Mouse (Mus musculus) gastrocnemius, adult 8-10 months (tissue): ENCODE measurements around the gene Plin3. TPM values are rescaled to one million over a fixed set of nuclear protein-coding genes. Genes with fewer than 3 reads are reported as not detected.

Experiments used
- DNase-seq, 2 experiments: peaks; one replicate each; pipeline ENCODE4 v3.0.0; 2022; ENCODE audit warnings: low spot score in 2 of 2
- total RNA-seq, 4 experiments: library from RNA; stranded (reverse); gene quantifications; 2 replicates each; pipeline ENCODE4 v1.2.4; 2022

Plin3 gene
- total RNA-seq, 4 experiments from 2014 or later = 22.9 to 44.8 (median 28.7) TPM

GRCm38 (mm10) chr17:56302363-56302996 lies 9.8 kb upstream of the Plin3 start:
- DNase-seq = no peak

GRCm38 (mm10) chr17:56300186-56300585 lies 7.5 kb upstream of the Plin3 start, which contains the start of gene Arrdc5:
Gene Arrdc5, minus strand, starts transcription at chr17:56300286.
- no peak for DNase-seq

- no peak for DNase-seq
Observed at GRCm38 (mm10) chr17:56298238-56298637, 5.6 kb upstream of the Plin3 start.

- no peak for DNase-seq
Observed at GRCm38 (mm10) chr17:56296201-56296600, 3.5 kb upstream of the Plin3 start.

- DNase-seq = no peak
Observed at GRCm38 (mm10) chr17:56294241-56294640, 1.6 kb upstream of the Plin3 start.

GRCm38 (mm10) chr17:56293291-56293690 lies 618 bp upstream of the Plin3 start:
- no peak for DNase-seq

- DNase-seq = no peak
Observed at GRCm38 (mm10) chr17:56291826-56292475, 722 bp downstream of the Plin3 start.

- DNase-seq = peak; percentile 83 to 86
Observed at GRCm38 (mm10) chr17:56291171-56291511, 1.5 kb downstream of the Plin3 start.

GRCm38 (mm10) chr17:56290388-56291170 lies 2.1 kb downstream of the Plin3 start:
- DNase-seq = peak; percentile 93 to 97

GRCm38 (mm10) chr17:56289371-56290331 lies 3.0 kb downstream of the Plin3 start:
- DNase-seq = no peak

GRCm38 (mm10) chr17:56288866-56289265 lies 3.8 kb downstream of the Plin3 start:
- DNase-seq = no peak

GRCm38 (mm10) chr17:56287830-56288229 lies 4.8 kb downstream of the Plin3 start:
- no peak for DNase-seq

- no peak for DNase-seq
Observed at GRCm38 (mm10) chr17:56285995-56286394, 6.7 kb downstream of the Plin3 start.

GRCm38 (mm10) chr17:56283316-56283715 lies 9.4 kb downstream of the Plin3 start:
- no peak for DNase-seq

GRCm38 (mm10) chr17:56282802-56283201 lies 9.9 kb downstream of the Plin3 start:
- no peak for DNase-seq

GRCm38 (mm10) chr17:56281193-56281592 lies 11.5 kb downstream of the Plin3 start:
- DNase-seq = no peak

- no peak for DNase-seq
Observed at GRCm38 (mm10) chr17:56279481-56280155, 13.1 kb downstream of the Plin3 start.

- DNase-seq = no peak
Observed at GRCm38 (mm10) chr17:56278340-56278739, 14.3 kb downstream of the Plin3 start.

GRCm38 (mm10) chr17:56277567-56277893 lies 15.1 kb downstream of the Plin3 start:
- no peak for DNase-seq

GRCm38 (mm10) chr17:56276643-56277566 lies 15.8 kb downstream of the Plin3 start, which contains the start of gene Ticam1:
Gene Ticam1, minus strand, starts transcription at chr17:56276786.
- DNase-seq = peak; percentile 87 to 94
